Mouse (Mus musculus): ENCODE measurements around the gene Gm6803.
"Not testable (repeated sequence)": the region's sequence is repeated elsewhere in the genome, so short reads cannot be mapped to it uniquely, and the experiment has no call there.

The Gm6803 gene

GRCm38 (mm10) chr12:88018671-88019070 lies at the start of gene Gm6803:
Gene Gm6803 (minus strand): TSS chr12:88018771.
- not testable (repeated sequence) for DNase-seq (ENCODE audit: low read depth, low spot score)

GRCm38 (mm10) chr12:88045226-88045625 lies 26.7 kb upstream of the Gm6803 start:
- DNase-seq (ENCODE audit: low read depth, low spot score), result not testable (repeated sequence)

GRCm38 (mm10) chr12:88039703-88040102 lies 21.1 kb upstream of the Gm6803 start:
- not testable (repeated sequence) for DNase-seq (ENCODE audit: low read depth, low spot score)

GRCm38 (mm10) chr12:88039062-88039461 lies 20.5 kb upstream of the Gm6803 start:
- DNase-seq (ENCODE audit: low read depth, low spot score), result peak; percentile 0

GRCm38 (mm10) chr12:88032250-88032649 lies 13.7 kb upstream of the Gm6803 start:
- not testable (repeated sequence) for DNase-seq (ENCODE audit: low read depth, low spot score)

- DNase-seq (ENCODE audit: low read depth, low spot score), result not testable (repeated sequence)
These were observed 8.1 kb upstream of the Gm6803 start, which contains the start of gene Gm2056 for GRCm38 (mm10) chr12:88026704-88027103. Gene Gm2056 (plus strand): TSS chr12:88027004.

GRCm38 (mm10) chr12:88011548-88011947 lies 7.0 kb downstream of the Gm6803 start, which contains the start of gene Gm2075:
Gene Gm2075 (plus strand): TSS chr12:88011848.
- DNase-seq (ENCODE audit: low read depth, low spot score), result not testable (repeated sequence)

- DNase-seq (ENCODE audit: low read depth, low spot score), result not testable (repeated sequence)
These were observed 14.5 kb downstream of the Gm6803 start for GRCm38 (mm10) chr12:88004118-88004517.

- DNase-seq (ENCODE audit: low read depth, low spot score), result not testable (repeated sequence)
These were observed 34.6 kb downstream of the Gm6803 start for GRCm38 (mm10) chr12:87984000-87984399.

All from forelimb bud, embryonic 11.5 days (tissue).